In the genomic region with DNA sequence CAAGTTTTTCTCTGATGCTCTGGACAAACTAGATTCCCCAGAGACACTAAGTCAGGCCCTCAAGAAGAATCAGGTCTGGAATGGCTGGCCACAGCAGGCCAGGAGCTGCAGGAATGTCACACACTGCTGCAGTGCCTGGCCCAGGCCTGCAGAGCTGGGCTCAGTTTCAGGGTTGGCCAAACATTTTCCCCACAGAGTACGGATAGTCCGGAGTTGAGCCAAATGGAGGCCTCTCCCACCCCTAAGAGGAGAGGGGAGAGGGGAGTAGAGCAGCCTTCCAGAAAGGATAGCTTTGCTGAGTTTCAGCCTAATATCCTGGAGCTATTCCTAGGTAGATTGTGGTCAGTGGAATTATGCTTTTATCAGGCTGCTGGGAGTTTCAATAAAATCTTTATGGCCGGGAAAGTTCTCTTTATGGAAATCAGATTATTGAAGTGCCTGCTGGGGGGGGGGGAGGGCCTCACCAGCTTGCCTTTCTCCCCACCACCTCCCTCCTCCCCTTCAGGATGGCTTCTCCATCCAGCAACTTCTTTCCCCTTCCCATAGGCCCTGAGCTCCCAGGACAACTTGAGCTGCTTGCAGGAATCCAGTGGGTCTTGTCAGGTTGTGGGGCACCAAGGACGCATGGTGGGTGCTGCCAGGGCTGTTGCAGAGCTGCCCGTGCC, we compare ENCODE assay signal across 20 mouse cellular contexts.
"Had no signal": no experiment of that assay in that cellular context is flagged by ENCODE, and none has a peak within 500 bp of the region (broad histone marks: within the 10 kb centered on the region; RNA-seq: fewer than 3 reads in every experiment).

No protein-coding gene starts in this region.

- DNase-seq: kidney, adult 18-20 months; kidney, adult 9 months; kidney, postnatal 10 days; kidney, postnatal 36 days; layer of hippocampus, postnatal 36 days; liver; lung, adult 2 months; lung, postnatal 14 days; lung, postnatal 4 days; thymus, adult 2 months; thymus, postnatal 14 days; thymus, postnatal 4 days had no signal

- H3K4me1 ChIP-seq: liver, embryonic 12.5 days; liver, embryonic 15.5 days; midbrain, embryonic 15.5 days; neural tube, embryonic 13.5 days had no signal

- H3K27ac ChIP-seq: left cerebral cortex, adult 2 months; liver, embryonic 12.5 days; liver, embryonic 15.5 days; midbrain, embryonic 15.5 days; neural tube, embryonic 13.5 days had no signal

- H3K36me3 ChIP-seq: liver, embryonic 12.5 days; liver, embryonic 15.5 days; midbrain, embryonic 15.5 days; neural tube, embryonic 13.5 days had no signal

- H3K4me2 ChIP-seq: liver, embryonic 12.5 days; liver, embryonic 15.5 days; midbrain, embryonic 11.5 days; midbrain, embryonic 15.5 days; neural tube, embryonic 13.5 days had no signal

- ATAC-seq: inflammation-experienced regulatory T-cells, adult 6 months; intestine, embryonic 16.5 days; liver, embryonic 12.5 days; midbrain, embryonic 15.5 days had no signal

- H3K9me3 ChIP-seq: liver, embryonic 12.5 days; liver, embryonic 15.5 days; midbrain, embryonic 15.5 days; neural tube, embryonic 13.5 days had no signal

- H3K4me3 ChIP-seq: left cerebral cortex, adult 2 months; liver, embryonic 12.5 days; liver, embryonic 15.5 days; midbrain, embryonic 15.5 days; neural tube, embryonic 13.5 days had no signal

- H3K9ac ChIP-seq: liver, embryonic 12.5 days; liver, embryonic 15.5 days; midbrain, embryonic 15.5 days; neural tube, embryonic 13.5 days had no signal
